Mouse (Mus musculus) heart, embryonic 10.5 days (tissue): ENCODE data around the gene E030025P04Rik. TPM values are rescaled to one million over a fixed set of nuclear protein-coding genes. Genes with fewer than 3 reads are reported as not detected.

Experiments
- DNase-seq: peaks from one replicate; pipeline ENCODE4 v3.0.0-alpha.2; 2017; ENCODE audit warnings: low spot score
- H3K27ac ChIP-seq: fragments of 300-500 bp; sonication (generic); 2 replicates; pipeline ENCODE4 v1.5.1; 2016; ENCODE audit warnings: mild to moderate bottlenecking
- H3K27me3 ChIP-seq: fragments of 300-500 bp; sonication (generic); 2 replicates; pipeline ENCODE4 v1.6.1; 2016; ENCODE audit warnings: mild to moderate bottlenecking; ENCODE audit not compliant: poor library complexity, insufficient read depth, severe bottlenecking
- H3K36me3 ChIP-seq: fragments of 300-500 bp; sonication (generic); 2 replicates; pipeline ENCODE4 v1.6.1; 2016; ENCODE audit warnings: mild to moderate bottlenecking, moderate library complexity
- H3K4me1 ChIP-seq: fragments of 300-500 bp; sonication (generic); 2 replicates; pipeline ENCODE4 v1.6.1; 2016; ENCODE audit warnings: mild to moderate bottlenecking
- H3K4me3 ChIP-seq: fragments of 300-500 bp; sonication (generic); 2 replicates; pipeline ENCODE4 v1.5.1; 2016; ENCODE audit warnings: mild to moderate bottlenecking, moderate library complexity
- H3K9me3 ChIP-seq: fragments of 300-500 bp; sonication (generic); 2 replicates; pipeline ENCODE4 v1.6.1; 2016; ENCODE audit warnings: mild to moderate bottlenecking, moderate library complexity
- WGBS: fragments of 180-500 bp; shearing (Covaris S2); methylation state at CpG from one replicate; pipeline ENCODE4 v1.1.7; 2016; 5-methylcytosine and 5-hydroxymethylcytosine counted together
- polyA plus RNA-seq: library from polyadenylated mRNA; unstranded; fragments of >200 nt; fragmentation: Nextera tagmentation; extraction: Ambion mirVana; gene quantifications from 2 replicates; pipeline ENCODE4 v1.2.1, GENCODE M21; 2016

The E030025P04Rik gene
- polyA plus RNA-seq, 1 experiment from 2014 or later: not detected

GRCm38 (mm10) chr11:109126482-109126881, 17.7 kb downstream of the E030025P04Rik start:
- H3K9me3 ChIP-seq: no peaks in the 10 kb centered on the region
- H3K27ac ChIP-seq: no peak overlapping the region
- H3K36me3 ChIP-seq: no peaks in the 10 kb centered on the region
- DNase-seq: no peak
- H3K4me1 ChIP-seq: no peaks in the 10 kb centered on the region
- 58% methylated on average over 7 of the region's 7 CpGs for WGBS
- no peak overlapping the region for H3K4me3 ChIP-seq
- H3K27me3 ChIP-seq: no peaks in the 10 kb centered on the region

GRCm38 (mm10) chr11:109125451-109125850, 18.7 kb downstream of the E030025P04Rik start:
- H3K4me1 ChIP-seq: no peaks in the 10 kb centered on the region
- WGBS: 74% methylated on average over 5 of the region's 5 CpGs

GRCm38 (mm10) chr11:109124284-109124683, 19.9 kb downstream of the E030025P04Rik start:
- DNase-seq: no peak
- WGBS: 56% methylated on average over 3 of the region's 3 CpGs
- H3K4me3 ChIP-seq: no peak overlapping the region
- H3K9me3 ChIP-seq: no peaks in the 10 kb centered on the region
- H3K36me3 ChIP-seq: no peaks in the 10 kb centered on the region
- H3K27me3 ChIP-seq: no peaks in the 10 kb centered on the region
- H3K27ac ChIP-seq: no peak overlapping the region
- H3K4me1 ChIP-seq: no peaks in the 10 kb centered on the region

More at GRCm38 (mm10) chr11:109125451-109125850, 18.7 kb downstream of the E030025P04Rik start:
- no peak overlapping the region for H3K27ac ChIP-seq
- no peak for DNase-seq
- no peaks in the 10 kb centered on the region for H3K36me3 ChIP-seq
- no peaks in the 10 kb centered on the region for H3K27me3 ChIP-seq
- no peaks in the 10 kb centered on the region for H3K9me3 ChIP-seq
- H3K4me3 ChIP-seq: no peak overlapping the region

- no peaks in the 10 kb centered on the region for H3K36me3 ChIP-seq
- no peaks in the 10 kb centered on the region for H3K9me3 ChIP-seq
- peaks cover 19% of the 10 kb centered on the region for H3K27me3 ChIP-seq
- H3K4me1 ChIP-seq: peaks cover 12% of the 10 kb centered on the region
- no peak overlapping the region for H3K4me3 ChIP-seq
- no peak overlapping the region for H3K27ac ChIP-seq
- DNase-seq: no peak
- WGBS: 52% methylated on average over 11 of the region's 11 CpGs
Observed at GRCm38 (mm10) chr11:109109826-109110346, 34.3 kb downstream of the E030025P04Rik start.

- H3K27ac ChIP-seq: no peak overlapping the region
- H3K36me3 ChIP-seq: no peaks in the 10 kb centered on the region
- no peak for DNase-seq
- no peaks in the 10 kb centered on the region for H3K9me3 ChIP-seq
- peaks cover 19% of the 10 kb centered on the region for H3K27me3 ChIP-seq
- H3K4me1 ChIP-seq: peaks cover 12% of the 10 kb centered on the region
- H3K4me3 ChIP-seq: no peak overlapping the region
Observed at GRCm38 (mm10) chr11:109109056-109109455, 35.1 kb downstream of the E030025P04Rik start.

- Histone ChIP-seq H3K4me1 (peaks cover 12% of the 10 kb centered on the region), H3K9me3 (no peaks in the 10 kb centered on the region), H3K27me3 (peaks cover 19% of the 10 kb centered on the region), H3K36me3 (no peaks in the 10 kb centered on the region), H3K4me3 (no peak overlapping the region), H3K27ac (no peak overlapping the region)
- DNase-seq: no peak
- 36% methylated on average over 11 of the region's 11 CpGs for WGBS
Observed at GRCm38 (mm10) chr11:109107518-109108205, 36.5 kb downstream of the E030025P04Rik start.

GRCm38 (mm10) chr11:109106751-109107150, 37.4 kb downstream of the E030025P04Rik start:
- Histone ChIP-seq H3K9me3 (no peaks in the 10 kb centered on the region), H3K4me3 (no peak overlapping the region), H3K27ac (no peak overlapping the region), H3K4me1 (peaks cover 12% of the 10 kb centered on the region), H3K27me3 (peaks cover 16% of the 10 kb centered on the region), H3K36me3 (no peaks in the 10 kb centered on the region)
- 17% methylated on average over 8 of the region's 8 CpGs for WGBS
- no peak for DNase-seq

- H3K4me1 ChIP-seq: peaks cover 12% of the 10 kb centered on the region
- H3K27me3 ChIP-seq: peaks cover 11% of the 10 kb centered on the region
Observed at GRCm38 (mm10) chr11:109106181-109106580, 38.0 kb downstream of the E030025P04Rik start.

GRCm38 (mm10) chr11:109103386-109103785, 40.8 kb downstream of the E030025P04Rik start:
- H3K4me3 ChIP-seq: no peak overlapping the region
- H3K4me1 ChIP-seq: peaks cover 12% of the 10 kb centered on the region
- no peaks in the 10 kb centered on the region for H3K36me3 ChIP-seq
- WGBS: 82% methylated on average over 3 of the region's 3 CpGs
- H3K27me3 ChIP-seq: no peaks in the 10 kb centered on the region; the same call in 1 of the 2 replicates
- no peak for DNase-seq
- H3K9me3 ChIP-seq: no peaks in the 10 kb centered on the region
- no peak overlapping the region for H3K27ac ChIP-seq

More at GRCm38 (mm10) chr11:109106181-109106580, 38.0 kb downstream of the E030025P04Rik start:
- no peaks in the 10 kb centered on the region for H3K9me3 ChIP-seq
- no peak for DNase-seq
- 37% methylated on average over 5 of the region's 5 CpGs for WGBS
- H3K36me3 ChIP-seq: no peaks in the 10 kb centered on the region
- no peak overlapping the region for H3K27ac ChIP-seq
- no peak overlapping the region for H3K4me3 ChIP-seq

- Histone ChIP-seq H3K9me3 (no peaks in the 10 kb centered on the region), H3K27ac (no peak overlapping the region), H3K27me3 (no peaks in the 10 kb centered on the region; the same call in 1 of the 2 replicates), H3K4me3 (no peak overlapping the region), H3K36me3 (no peaks in the 10 kb centered on the region), H3K4me1 (peaks cover 17% of the 10 kb centered on the region)
- no peak for DNase-seq
- WGBS: 83% methylated on average over 8 of the region's 8 CpGs
Observed at GRCm38 (mm10) chr11:109102646-109103045, 41.5 kb downstream of the E030025P04Rik start.

- 81% methylated on average over 6 of the region's 6 CpGs for WGBS
- DNase-seq: no peak
- Histone ChIP-seq H3K27me3 (no peaks in the 10 kb centered on the region), H3K36me3 (no peaks in the 10 kb centered on the region), H3K9me3 (no peaks in the 10 kb centered on the region), H3K27ac (no peak overlapping the region), H3K4me1 (peaks cover 8% of the 10 kb centered on the region), H3K4me3 (no peak overlapping the region)
Observed at GRCm38 (mm10) chr11:109100266-109100665, 43.9 kb downstream of the E030025P04Rik start.

GRCm38 (mm10) chr11:109091821-109092220, 52.3 kb downstream of the E030025P04Rik start:
- Histone ChIP-seq H3K36me3 (no peaks in the 10 kb centered on the region), H3K9me3 (no peaks in the 10 kb centered on the region), H3K27me3 (peaks cover 6% of the 10 kb centered on the region; the same call in 1 of the 2 replicates), H3K4me1 (peaks cover 18% of the 10 kb centered on the region), H3K4me3 (no peak overlapping the region), H3K27ac (no peak overlapping the region)
- WGBS: 31% methylated on average over 5 of the region's 5 CpGs
- DNase-seq: no peak
